Mouse (Mus musculus) cerebellum, adult 2 months (tissue): ENCODE measurements around the gene Pygm. TPM values are rescaled to one million over a fixed set of nuclear protein-coding genes. Genes with fewer than 3 reads are reported as not detected.

ENCODE experiments used
- DNase-seq, 2 experiments: peaks; one replicate each; pipeline ENCODE4 v3.0.0; 2021
- H3K27ac ChIP-seq: fragments of 200-500 bp; 2 replicates; pipeline ENCODE4 v1.5.1; 2012; ENCODE audit warnings: low read length, control low read depth, inconsistent platforms; ENCODE audit not compliant: insufficient read depth
- H3K27me3 ChIP-seq: fragments of 200-500 bp; 2 replicates; pipeline ENCODE4 v1.6.1; 2012; ENCODE audit warnings: inconsistent platforms, mild to moderate bottlenecking, low read length, moderate library complexity; ENCODE audit not compliant: control insufficient read depth, insufficient read depth
- H3K4me1 ChIP-seq: fragments of 200-500 bp; 2 replicates; pipeline ENCODE4 v1.6.1; 2011; ENCODE audit warnings: low read length; ENCODE audit not compliant: control insufficient read depth, insufficient read depth
- H3K4me3 ChIP-seq: fragments of 200-500 bp; replicated peaks from 2 replicates; pipeline ENCODE3; 2011; ENCODE audit warnings: mild to moderate bottlenecking, low read depth, low read length, control low read depth; ENCODE audit not compliant: insufficient read depth
- CTCF ChIP-seq: fragments of 200-500 bp; IDR thresholded peaks from 2 replicates; pipeline ENCODE4 v1.5.1; 2011; ENCODE audit warnings: low read depth, mild to moderate bottlenecking, control low read depth, low read length, moderate library complexity, borderline replicate concordance; ENCODE audit not compliant: insufficient read depth
- POLR2A ChIP-seq: fragments of 200-500 bp; IDR thresholded peaks from 2 replicates; pipeline ENCODE4 v1.6.1; 2011; ENCODE audit warnings: low read length, control low read depth, borderline replicate concordance; ENCODE audit not compliant: insufficient read depth
- WGBS: fragments of 180-500 bp; shearing (Covaris S2); methylation state at CpG from one replicate; pipeline ENCODE4 v1.1.7; 2018; 5-methylcytosine and 5-hydroxymethylcytosine counted together
- polyA plus RNA-seq: library from polyadenylated mRNA; depleted of rRNA; stranded (reverse); fragments of >200 nt; gene quantifications from 2 replicates; pipeline ENCODE4 v1.2.3, GENCODE M21; 2012

The Pygm gene
- polyA plus RNA-seq, 1 experiment = 101 TPM

- 56% methylated on average over 5 of the region's 5 CpGs for WGBS
- TF ChIP-seq POLR2A (no peak), CTCF (no peak)
- peak overlapping the region; percentile 2; the same call in 1 of the 2 replicates for H3K27ac ChIP-seq
- no peaks in the 10 kb centered on the region for H3K27me3 ChIP-seq
- no peak for DNase-seq
- peaks cover 59% of the 10 kb centered on the region for H3K4me1 ChIP-seq
- no peak overlapping the region for H3K4me3 ChIP-seq
Observed at GRCm38 (mm10) chr19:6383470-6383869, 729 bp upstream of the Pygm start.

- Histone ChIP-seq H3K27me3 (no peaks in the 10 kb centered on the region), H3K4me1 (peaks cover 62% of the 10 kb centered on the region), H3K27ac (peak overlapping the region; percentile 23; the same call in 1 of the 2 replicates), H3K4me3 (no peak overlapping the region)
- WGBS = 64% methylated on average over 11 of the region's 11 CpGs
- TF ChIP-seq POLR2A (no peak), CTCF (no peak)
- DNase-seq = peak in 1 of 2 experiments; percentile 24
Observed at GRCm38 (mm10) chr19:6384954-6385353, 755 bp downstream of the Pygm start.

- Histone ChIP-seq H3K27me3 (no peaks in the 10 kb centered on the region), H3K27ac (no peak overlapping the region), H3K4me3 (no peak overlapping the region), H3K4me1 (peaks cover 62% of the 10 kb centered on the region)
- TF ChIP-seq POLR2A (no peak), CTCF (no peak)
- peak in 1 of 2 experiments; percentile 20 for DNase-seq
- WGBS = 90% methylated on average over 5 of the region's 5 CpGs
Observed at GRCm38 (mm10) chr19:6385419-6385818, 1.2 kb downstream of the Pygm start.

GRCm38 (mm10) chr19:6385821-6386220 lies 1.6 kb downstream of the Pygm start:
- WGBS = 91% methylated on average over 7 of the region's 7 CpGs
- Histone ChIP-seq H3K4me3 (no peak overlapping the region), H3K27ac (no peak overlapping the region), H3K27me3 (no peaks in the 10 kb centered on the region), H3K4me1 (peaks cover 62% of the 10 kb centered on the region)
- DNase-seq = no peak
- TF ChIP-seq POLR2A = no peak
- TF ChIP-seq CTCF = no peak

GRCm38 (mm10) chr19:6386234-6386633 lies 2.0 kb downstream of the Pygm start:
- H3K27ac ChIP-seq = no peak overlapping the region
- peaks cover 61% of the 10 kb centered on the region for H3K4me1 ChIP-seq
- no peak for TF ChIP-seq CTCF
- TF ChIP-seq POLR2A = no peak
- no peak overlapping the region for H3K4me3 ChIP-seq
- no peak for DNase-seq
- 88% methylated on average over 9 of the region's 9 CpGs for WGBS
- no peaks in the 10 kb centered on the region for H3K27me3 ChIP-seq

GRCm38 (mm10) chr19:6388006-6388405 lies 3.8 kb downstream of the Pygm start:
- Histone ChIP-seq H3K4me3 (no peak overlapping the region), H3K27me3 (no peaks in the 10 kb centered on the region), H3K4me1 (peaks cover 50% of the 10 kb centered on the region), H3K27ac (no peak overlapping the region)
- 19% methylated on average over 13 of the region's 13 CpGs for WGBS
- TF ChIP-seq POLR2A (no peak), CTCF (peak; percentile 56)
- DNase-seq = peak; percentile 68 to 76

- H3K27me3 ChIP-seq = no peaks in the 10 kb centered on the region
- H3K27ac ChIP-seq = no peak overlapping the region
- TF ChIP-seq CTCF = no peak
- no peak for TF ChIP-seq POLR2A
- peaks cover 35% of the 10 kb centered on the region for H3K4me1 ChIP-seq
- peak in 1 of 2 experiments; percentile 21 for DNase-seq
- no peak overlapping the region for H3K4me3 ChIP-seq
- WGBS = 40% methylated on average over 16 of the region's 16 CpGs
Observed at GRCm38 (mm10) chr19:6389803-6390202, 5.6 kb downstream of the Pygm start.

GRCm38 (mm10) chr19:6390251-6390650 lies 6.1 kb downstream of the Pygm start:
- TF ChIP-seq POLR2A (no peak), CTCF (no peak)
- no peak for DNase-seq
- H3K27me3 ChIP-seq = no peaks in the 10 kb centered on the region
- H3K4me3 ChIP-seq = no peak overlapping the region
- WGBS = 83% methylated on average over 6 of the region's 6 CpGs
- H3K4me1 ChIP-seq = peaks cover 31% of the 10 kb centered on the region
- H3K27ac ChIP-seq = no peak overlapping the region
